In the genomic region with DNA sequence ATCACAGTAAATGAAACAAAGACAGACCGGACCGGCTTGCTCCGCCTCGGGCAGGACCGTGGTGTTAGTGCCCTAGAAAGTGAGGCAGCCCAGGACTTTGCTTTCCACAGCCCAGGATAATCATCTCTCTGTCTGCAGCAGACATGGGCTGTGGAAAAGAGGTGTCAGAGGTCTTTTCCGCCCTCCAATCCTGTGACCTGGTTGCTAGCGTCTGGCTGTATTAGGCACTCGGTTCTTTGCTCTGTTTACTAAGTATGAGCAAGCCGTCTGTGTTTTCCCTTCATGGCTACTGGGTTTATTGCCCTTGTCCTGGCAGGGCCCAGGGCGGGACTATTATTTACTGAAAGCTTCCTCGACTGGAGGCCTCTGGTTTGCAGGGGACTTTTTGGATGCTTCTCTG, we compare ENCODE assay signal across 9 mouse cellular contexts.
A peak's percentile ranks its signal among the peaks of the same experiment; 100 is the strongest.
DNase-seq lines count a peak whose midpoint lies in the region; ATAC-seq lines count a peak whose summit lies in the region.
"Had no signal": no experiment of that assay in that cellular context is flagged by ENCODE, and none has a peak within 500 bp of the region (broad histone marks: within the 10 kb centered on the region; RNA-seq: fewer than 3 reads in every experiment).

No protein-coding gene starts in this region.

- H3K4me1 ChIP-seq in heart, embryonic 12.5 days (replicated peaks): peaks cover 16% of the 10 kb centered on the region
- peaks cover 12% of the 10 kb centered on the region for H3K4me1 ChIP-seq in limb, embryonic 13.5 days
- 0 out of 2 replicates have a peak, but pooled peaks cover 4% of the 10 kb centered on the region for H3K4me1 ChIP-seq in stomach, embryonic 15.5 days
- H3K4me1 ChIP-seq in forebrain, embryonic 13.5 days: 0 out of 2 replicates have a peak, but pooled peaks cover 4% of the 10 kb centered on the region

- WGBS in heart, embryonic 12.5 days: 38% methylated on average over 11 of the region's 11 CpGs
- 33% methylated on average over 11 of the region's 11 CpGs for WGBS in limb, embryonic 13.5 days
- 31% methylated on average over 11 of the region's 11 CpGs for whole genome bisulfite sequencing in stomach, embryonic 15.5 days
- WGBS in forebrain, embryonic 13.5 days: 74% methylated on average over 11 of the region's 11 CpGs

- peak overlapping the region; percentile 48 for H3K4me2 ChIP-seq in heart, embryonic 12.5 days
- peak overlapping the region; percentile 31 for H3K4me2 ChIP-seq in limb, embryonic 13.5 days (replicated peaks)
- peak overlapping the region; percentile 37 for H3K4me2 ChIP-seq in stomach, embryonic 15.5 days
- no peak overlapping the region for H3K4me2 ChIP-seq in forebrain, embryonic 13.5 days
- H3K4me2 ChIP-seq: hindbrain, embryonic 15.5 days had no signal

- no peaks in the 10 kb centered on the region for H3K27me3 ChIP-seq in heart, embryonic 12.5 days (replicated peaks)
- H3K27me3 ChIP-seq in limb, embryonic 13.5 days: no peaks in the 10 kb centered on the region
- no peaks in the 10 kb centered on the region for H3K27me3 ChIP-seq in stomach, embryonic 15.5 days (replicated peaks)
- H3K27me3 ChIP-seq in forebrain, embryonic 13.5 days: no peaks in the 10 kb centered on the region
- H3K27me3 ChIP-seq: hindbrain, embryonic 15.5 days had no signal

- H3K9me3 ChIP-seq in heart, embryonic 12.5 days (replicated peaks): 0 out of 2 replicates have a peak, but pooled peaks cover 2% of the 10 kb centered on the region
- no peaks in the 10 kb centered on the region for H3K9me3 ChIP-seq in limb, embryonic 13.5 days
- no peaks in the 10 kb centered on the region for H3K9me3 ChIP-seq in stomach, embryonic 15.5 days
- no peaks in the 10 kb centered on the region for H3K9me3 ChIP-seq in forebrain, embryonic 13.5 days (replicated peaks)
- H3K9me3 ChIP-seq: hindbrain, embryonic 15.5 days had no signal

- peak overlapping the region; percentile 78 for H3K27ac ChIP-seq in heart, embryonic 12.5 days (ENCODE audit: poor library complexity, severe bottlenecking)
- 0 out of 2 replicates have a peak overlapping the region, but pooled peaks have one; percentile 22 for H3K27ac ChIP-seq in limb, embryonic 13.5 days
- peak overlapping the region; percentile 22; the same call in 1 of the 2 replicates for H3K27ac ChIP-seq in stomach, embryonic 15.5 days
- no peak overlapping the region for H3K27ac ChIP-seq in forebrain, embryonic 13.5 days
- H3K27ac ChIP-seq: hindbrain, embryonic 15.5 days had no signal

- no peaks in the 10 kb centered on the region for H3K36me3 ChIP-seq in heart, embryonic 12.5 days
- peaks cover 3% of the 10 kb centered on the region; the same call in 1 of the 2 replicates for H3K36me3 ChIP-seq in limb, embryonic 13.5 days
- H3K36me3 ChIP-seq in stomach, embryonic 15.5 days: no peaks in the 10 kb centered on the region
- H3K36me3 ChIP-seq in forebrain, embryonic 13.5 days (ENCODE audit: poor library complexity, severe bottlenecking): no peaks in the 10 kb centered on the region
- H3K36me3 ChIP-seq: hindbrain, embryonic 15.5 days had no signal

- H3K4me3 ChIP-seq in heart, embryonic 12.5 days: no peak overlapping the region
- H3K4me3 ChIP-seq in limb, embryonic 13.5 days: no peak overlapping the region
- no peak overlapping the region for H3K4me3 ChIP-seq in stomach, embryonic 15.5 days (replicated peaks)
- H3K4me3 ChIP-seq in forebrain, embryonic 13.5 days: no peak overlapping the region
- H3K4me3 ChIP-seq: hindbrain, embryonic 15.5 days had no signal

- H3K9ac ChIP-seq in heart, embryonic 12.5 days: no peak overlapping the region
- peak overlapping the region; percentile 39 for H3K9ac ChIP-seq in limb, embryonic 13.5 days
- H3K9ac ChIP-seq in stomach, embryonic 15.5 days: no peak overlapping the region
- H3K9ac ChIP-seq in forebrain, embryonic 13.5 days: no peak overlapping the region
- H3K9ac ChIP-seq: hindbrain, embryonic 15.5 days had no signal

- ATAC-seq in heart, embryonic 12.5 days (ENCODE audit: insufficient number of reproducible peaks, low FRiP score): peak; percentile 64; the same call in 1 of the 2 replicates
- ATAC-seq in limb, embryonic 13.5 days (ENCODE audit: low FRiP score, low read depth): no peak
- no peak for ATAC-seq in stomach, embryonic 15.5 days (ENCODE audit: insufficient read depth, low FRiP score, low read depth)
- ATAC-seq in forebrain, embryonic 13.5 days: no peak

- peak; percentile 8 for DNase-seq in retina, postnatal 1 day
- DNase-seq in retina, embryonic 14.5 days (ENCODE audit: low spot score): no peak
- DNase-seq in frontal cortex, postnatal 25 days (ENCODE audit: low spot score in 2 of 2): no peak
- no peak for DNase-seq in right cerebral cortex, postnatal 10 days (ENCODE audit: low spot score in 2 of 2)
